Mouse (Mus musculus) bone marrow, adult 2 months (tissue): ENCODE results near the gene Pltp.

Source experiments
- CTCF ChIP-seq: fragments of 200-500 bp; IDR thresholded peaks from 2 replicates; pipeline ENCODE4 v1.5.1; 2011; ENCODE audit warnings: low read length, control low read depth; ENCODE audit not compliant: control insufficient read depth, insufficient read depth
- POLR2A ChIP-seq: fragments of 200-500 bp; IDR thresholded peaks from 2 replicates; pipeline ENCODE4 v1.6.1; 2011; ENCODE audit warnings: low read depth, mild to moderate bottlenecking, control low read depth, low read length, borderline replicate concordance; ENCODE audit not compliant: control insufficient read depth

DNA sequence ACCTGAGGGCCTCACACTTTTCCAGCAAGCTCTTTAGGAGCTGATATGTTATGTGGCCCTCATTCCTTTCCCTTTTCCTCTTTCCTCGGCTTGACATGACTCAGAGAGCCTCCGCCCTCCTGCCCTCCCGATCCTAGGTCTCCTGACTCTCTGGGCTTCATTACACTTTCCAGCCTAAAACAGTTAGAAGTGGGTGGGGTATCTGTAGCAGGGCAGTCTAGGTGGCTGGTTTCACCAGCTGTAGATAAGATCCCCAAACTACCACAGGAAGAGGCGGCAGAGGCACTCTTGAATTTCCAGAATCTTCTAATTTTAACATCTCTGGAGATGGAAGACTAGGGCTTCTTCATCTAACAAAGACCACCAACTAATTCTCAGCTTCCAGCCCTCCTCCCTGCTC lies 7.1 kb upstream of the Pltp start:
- TF ChIP-seq POLR2A (no peak), CTCF (no peak)
